Mouse (Mus musculus) left cerebral cortex, adult 8-10 months (tissue): ENCODE measurements at regions not wholly inside any gene's neighbourhood (a gene's known extent, or its start where the extent isn't known, plus 50 kb on each side); places are given as distances from the start of the nearest gene placed in this dataset.
"Not testable (repeated sequence)": the region's sequence is repeated elsewhere in the genome, so short reads cannot be mapped to it uniquely, and the experiment has no call there.

Experiments
- DNase-seq, 2 experiments: peaks; one replicate each; pipeline ENCODE4 v3.0.0; 2022; ENCODE audit warnings: low spot score in 2 of 2

DNA sequence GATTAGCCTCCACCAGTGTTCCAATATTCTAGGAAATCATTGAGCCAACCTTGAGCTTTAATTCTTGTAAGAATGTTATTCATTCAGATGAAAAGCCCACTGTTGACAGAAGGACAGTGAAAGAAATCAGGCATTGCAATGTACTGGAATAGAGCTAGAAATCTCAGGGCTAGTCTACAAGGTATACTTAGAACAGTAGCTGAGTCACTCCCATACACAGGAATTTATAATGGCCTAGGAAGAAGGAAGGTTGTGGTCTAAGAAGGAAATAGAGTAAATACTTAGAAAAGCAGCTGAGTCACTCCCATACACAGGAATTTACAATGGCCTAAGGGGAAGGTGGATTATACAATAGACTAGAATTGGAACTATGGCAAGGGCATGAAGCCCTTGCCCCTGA is 174.6 kb downstream of the Fam181b start:
- DNase-seq, result not testable (repeated sequence)

DNA sequence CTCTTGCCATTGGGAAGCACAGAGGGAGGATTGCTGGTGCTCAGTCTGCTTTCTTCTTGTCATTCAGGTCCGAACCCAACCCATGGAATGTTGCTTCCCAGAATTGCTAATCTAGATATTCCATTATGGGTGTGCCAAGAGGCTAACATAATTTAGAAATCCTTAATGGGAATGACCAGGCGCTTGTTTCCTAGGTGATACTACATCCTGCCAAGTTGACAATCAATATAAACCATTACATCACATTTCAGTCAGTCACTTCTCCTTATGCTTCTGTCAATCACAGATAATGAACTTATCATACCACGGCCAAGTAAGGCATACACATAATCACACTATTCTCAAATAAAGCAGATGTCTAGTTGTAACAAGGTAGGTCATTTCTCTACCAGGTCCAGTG is 206.1 kb downstream of the Fam181b start:
- DNase-seq, result no peak

DNA sequence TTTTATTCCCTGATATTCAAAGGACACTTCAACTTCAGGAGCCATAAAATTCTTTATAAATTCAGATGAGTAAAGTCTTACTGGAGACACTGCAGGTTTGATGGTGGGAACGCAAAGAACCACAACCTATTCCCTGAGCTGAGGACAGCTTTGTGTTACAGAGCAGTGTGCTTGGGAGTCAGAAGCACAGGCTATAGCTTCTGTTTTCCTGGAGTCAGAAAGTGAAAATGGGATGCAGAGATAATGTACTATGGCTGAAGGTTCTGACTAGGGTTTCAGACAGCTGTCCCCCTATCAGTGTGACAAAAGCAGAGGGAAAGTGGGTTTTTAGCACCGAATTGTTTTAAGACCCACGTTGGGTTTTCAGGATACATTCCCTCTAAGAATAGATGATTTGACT is 211.8 kb downstream of the Fam181b start:
- DNase-seq, result no peak

DNA sequence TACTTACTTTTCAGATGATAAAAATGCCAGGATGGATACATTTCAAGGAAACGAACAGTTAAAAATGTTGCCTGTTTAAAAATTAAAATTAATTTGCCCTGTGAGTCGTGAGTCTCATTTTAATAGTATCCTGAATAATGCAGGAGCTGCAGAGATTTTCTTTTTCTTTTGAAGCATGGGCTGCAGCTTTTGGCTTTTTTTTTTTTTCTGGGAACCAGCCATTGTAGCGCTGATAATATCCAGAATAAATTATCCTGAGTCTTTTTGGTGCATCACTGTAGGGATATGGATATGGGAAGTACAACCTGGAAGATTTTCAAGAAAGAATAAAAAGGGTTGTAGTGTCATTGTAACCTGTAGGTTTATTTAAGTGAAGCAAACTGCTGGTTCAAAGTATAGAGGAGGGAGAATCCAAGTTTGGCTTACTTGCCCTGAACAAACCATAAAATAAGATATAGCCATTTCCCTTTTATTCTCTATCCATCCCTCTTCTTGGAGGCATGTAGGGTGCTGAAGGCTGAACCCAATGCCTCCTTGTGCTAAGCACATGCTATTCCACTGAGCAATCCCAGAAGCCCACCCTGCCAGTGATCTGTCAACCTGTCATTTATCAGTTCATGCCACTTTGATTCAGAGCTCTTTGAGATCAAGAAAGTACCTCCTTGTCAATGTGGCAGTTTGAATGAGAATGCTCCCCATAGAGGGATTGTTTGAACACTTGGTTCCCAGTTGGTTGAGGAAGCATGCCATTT is 212.5 kb downstream of the Fam181b start:
- no peak for DNase-seq

DNA sequence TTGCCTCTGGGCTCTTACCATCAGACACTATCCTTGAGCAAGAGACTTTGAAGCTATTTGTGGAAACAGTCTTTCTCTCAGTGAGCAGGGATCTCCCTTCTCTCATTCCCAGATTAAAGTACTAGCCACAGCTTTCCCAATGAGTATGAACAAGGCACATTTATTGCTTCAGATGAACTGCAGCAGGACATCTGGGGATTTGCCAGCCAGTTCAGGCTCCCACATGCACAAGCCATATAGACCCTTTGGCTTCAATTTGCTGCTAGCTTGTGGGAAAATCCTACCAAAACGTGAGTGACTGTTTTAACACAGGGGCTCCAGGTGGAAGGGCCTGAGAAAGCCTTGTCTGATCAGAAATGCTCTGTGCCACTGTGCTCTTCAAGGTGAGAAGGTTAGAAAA is 233.1 kb downstream of the Fam181b start:
- no peak for DNase-seq

DNA sequence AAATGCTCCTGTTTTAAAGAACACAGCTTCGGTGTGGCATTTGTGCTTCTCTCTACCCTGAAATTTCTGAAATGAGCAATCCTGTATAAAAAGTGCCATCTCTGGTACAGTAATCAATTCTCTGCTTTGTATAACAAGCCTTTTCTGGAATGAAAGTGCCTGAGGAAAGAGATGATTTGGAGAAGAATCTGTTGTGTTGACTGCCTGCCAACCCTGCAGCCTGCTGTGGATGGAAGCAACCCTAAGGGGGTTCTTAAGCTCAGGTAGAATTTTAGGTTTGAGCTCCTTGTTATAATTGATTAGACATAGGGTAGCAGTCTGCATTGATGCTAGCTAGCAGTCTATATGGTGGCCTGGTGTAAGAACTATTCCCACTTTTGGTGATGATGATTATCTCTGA is 251.7 kb downstream of the Fam181b start:
- DNase-seq, result no peak

DNA sequence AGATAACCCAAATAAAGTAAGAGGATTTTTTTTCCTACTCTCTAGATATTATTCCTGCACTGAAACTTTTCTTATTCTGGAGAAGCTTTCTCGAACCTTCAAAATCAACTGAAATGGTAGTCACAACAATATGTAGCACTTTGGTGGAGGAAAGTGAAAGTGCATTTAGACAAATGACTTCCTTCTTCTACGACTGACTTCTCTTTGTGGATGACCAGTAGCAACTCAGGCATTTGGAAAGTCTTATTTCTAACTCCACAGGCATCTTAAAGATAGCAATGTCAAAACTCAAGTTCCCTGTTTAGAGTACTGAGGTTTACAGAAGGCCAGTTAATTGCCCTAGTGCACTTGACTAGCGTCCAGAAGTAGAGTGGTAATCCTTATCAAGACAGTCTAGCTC is 252.5 kb downstream of the Fam181b start:
- no peak for DNase-seq

DNA sequence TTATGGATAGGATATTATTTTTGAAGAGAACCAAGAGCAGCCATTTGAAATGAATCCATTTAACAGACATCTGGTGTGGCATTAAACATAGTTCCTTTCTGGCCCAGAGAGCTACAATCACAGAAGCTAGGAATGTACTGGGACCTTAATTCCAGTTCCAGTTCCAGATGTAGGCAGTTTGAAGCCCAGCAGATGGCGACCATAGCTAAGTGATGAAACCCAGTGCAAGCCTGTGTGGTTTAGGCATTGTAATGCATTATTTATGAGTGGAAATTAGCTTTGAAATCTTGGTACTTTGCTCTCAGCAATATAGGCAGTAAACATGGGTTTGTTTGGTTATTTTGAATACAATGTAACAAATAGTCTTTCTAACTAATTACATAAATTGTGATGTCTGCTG is 256.8 kb downstream of the Fam181b start:
- peak in 1 of 2 experiments; percentile 12 for DNase-seq
